Mouse (Mus musculus): ENCODE measurements around the gene Gprc5c.
"Not testable (repeated sequence)": the region's sequence is repeated elsewhere in the genome, so short reads cannot be mapped to it uniquely, and the experiment has no call there.

The Gprc5c gene

DNA sequence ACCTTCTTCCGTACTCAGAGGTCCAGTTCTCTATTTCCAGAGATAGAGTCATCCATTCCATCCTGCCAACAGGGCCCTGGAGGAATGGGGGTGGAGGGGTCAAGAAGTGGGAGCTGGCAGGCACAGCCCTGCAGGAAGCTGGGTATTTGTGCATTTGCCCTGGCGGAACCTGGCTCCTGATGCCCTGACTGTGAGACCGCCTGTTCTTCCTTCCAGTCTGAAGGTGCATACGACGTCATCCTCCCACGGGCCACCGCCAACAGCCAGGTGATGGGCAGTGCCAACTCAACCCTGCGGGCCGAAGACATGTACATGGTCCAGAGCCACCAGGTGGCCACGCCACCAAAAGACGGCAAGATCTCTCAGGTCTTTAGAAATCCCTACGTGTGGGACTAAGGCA lies 17.3 kb downstream of the Gprc5c start:
- no peak for DNase-seq (ENCODE audit: low spot score in 2 of 2)

DNA sequence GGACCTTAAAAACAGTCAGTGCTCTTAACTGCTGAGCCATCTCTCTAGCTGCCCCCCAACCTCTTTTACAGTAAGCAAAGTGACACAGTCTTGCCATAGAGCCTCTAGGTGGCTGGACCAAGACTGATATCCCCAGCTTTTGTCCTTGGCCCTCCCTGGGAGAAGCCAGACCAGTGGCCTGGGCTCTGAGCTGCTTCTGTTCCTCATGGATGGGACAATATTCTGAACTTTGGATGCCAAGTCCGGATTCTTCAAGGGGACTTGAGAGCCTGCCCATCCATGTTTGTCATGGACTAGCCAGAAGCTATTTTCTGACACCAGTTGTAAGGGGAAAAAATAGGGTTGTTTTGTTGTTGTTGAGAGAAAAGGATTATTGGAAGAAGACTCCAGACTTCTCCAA lies 18.8 kb downstream of the Gprc5c start:
- no peak for DNase-seq (ENCODE audit: low spot score in 2 of 2)

DNA sequence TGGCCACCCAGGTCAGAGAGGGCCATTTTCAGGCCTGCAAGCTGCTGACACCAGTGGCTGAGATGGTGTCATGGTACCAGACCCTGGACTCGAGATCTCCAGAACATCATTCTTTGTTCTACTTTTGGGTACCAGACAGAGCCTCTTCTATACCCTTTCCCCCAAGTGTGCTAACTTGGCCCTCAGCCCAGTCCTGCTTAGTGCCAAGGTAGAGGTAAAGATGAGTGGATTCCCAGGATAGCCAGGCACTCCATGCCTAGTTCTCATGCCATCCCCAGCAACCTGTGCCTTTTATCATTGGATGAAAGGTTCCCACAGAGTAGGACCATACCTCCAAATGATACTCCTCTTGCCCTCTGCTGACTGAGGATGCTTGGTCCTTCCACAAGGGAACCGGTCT lies 20.6 kb downstream of the Gprc5c start:
- DNase-seq (ENCODE audit: low spot score in 2 of 2) = no peak

DNA sequence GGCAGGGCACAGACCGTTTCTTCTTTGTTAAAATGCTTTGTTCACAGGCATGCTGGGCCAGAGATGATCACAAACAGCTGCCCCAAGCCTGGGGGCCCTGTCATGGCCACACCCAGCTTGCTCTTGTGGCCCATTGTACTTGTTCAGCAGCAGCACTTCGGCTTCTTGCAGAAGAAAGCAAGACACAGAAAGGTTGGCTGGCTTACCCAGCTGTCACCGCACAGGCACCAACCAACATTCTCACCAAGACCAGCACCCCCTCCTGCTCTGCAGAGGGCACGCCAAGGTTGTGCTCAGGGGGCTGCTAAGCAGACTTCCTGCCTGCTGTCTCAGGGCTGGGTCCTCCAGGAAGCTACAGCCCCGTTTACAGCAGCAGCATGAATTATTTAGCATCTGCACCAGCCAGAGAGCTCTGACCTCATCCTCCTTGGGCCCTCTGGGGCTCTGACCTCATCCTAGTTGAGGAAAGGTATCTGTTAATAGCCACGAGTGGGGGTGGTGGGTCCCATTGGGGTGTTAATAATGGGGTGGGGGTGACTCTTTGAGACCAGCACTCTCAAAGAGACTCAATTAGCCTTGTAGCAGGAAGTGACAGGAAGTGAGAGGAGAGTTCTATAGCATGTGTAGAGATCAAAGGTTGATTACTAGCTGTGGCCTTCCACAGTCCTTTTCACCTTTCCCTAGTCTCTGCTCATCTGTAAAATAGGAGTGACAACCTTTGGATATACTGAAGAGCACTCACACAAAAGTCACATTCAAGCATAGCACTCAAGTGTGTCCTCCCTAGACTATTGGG lies 22.3 kb downstream of the Gprc5c start:
- DNase-seq (ENCODE audit: low spot score in 2 of 2) = no peak

DNA sequence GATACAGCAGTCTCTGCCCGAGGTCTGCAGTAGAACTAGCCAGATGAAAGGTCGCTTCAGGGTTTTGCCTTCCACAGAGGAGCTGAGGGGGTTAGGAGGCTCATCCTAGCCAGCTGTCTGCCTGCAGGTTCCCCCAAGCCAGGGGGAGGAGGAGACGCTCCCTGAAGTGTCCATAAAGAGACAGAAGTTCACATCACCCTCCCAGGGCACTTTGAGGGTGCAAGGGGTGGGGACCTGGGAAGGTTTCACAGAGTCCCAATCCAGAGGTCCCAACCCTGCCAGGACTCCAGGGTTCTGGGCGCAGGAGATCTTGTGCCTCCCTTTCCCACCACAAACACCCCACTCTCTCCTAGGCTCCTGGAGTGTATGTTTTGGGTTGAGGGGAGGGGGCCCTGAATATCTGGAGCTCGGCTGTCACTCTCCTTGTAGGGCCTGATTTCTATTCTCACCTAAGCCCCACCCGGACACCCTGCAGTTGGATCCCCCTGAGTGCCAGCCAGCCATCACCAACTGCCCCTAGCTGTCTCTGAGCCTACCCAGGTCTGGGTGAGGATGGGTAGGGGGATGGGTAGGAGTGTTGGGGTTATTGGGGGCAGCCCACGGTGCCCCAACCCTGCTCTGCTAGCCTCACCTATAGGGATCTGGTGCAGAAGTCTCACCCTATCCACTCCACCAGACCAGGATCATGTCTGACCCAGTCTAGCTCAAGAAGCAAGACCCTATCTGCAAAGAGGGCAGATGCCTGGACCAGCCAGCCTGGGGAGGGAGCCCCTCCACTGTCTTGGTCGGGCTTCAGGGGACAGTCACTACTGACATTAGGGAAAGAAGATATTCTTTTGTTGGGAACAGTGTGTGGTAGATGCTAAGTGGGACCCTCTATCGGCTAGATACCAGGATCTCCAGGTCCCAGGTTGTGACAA lies 23.5 kb downstream of the Gprc5c start:
- DNase-seq (ENCODE audit: low spot score in 2 of 2) = no peak

DNA sequence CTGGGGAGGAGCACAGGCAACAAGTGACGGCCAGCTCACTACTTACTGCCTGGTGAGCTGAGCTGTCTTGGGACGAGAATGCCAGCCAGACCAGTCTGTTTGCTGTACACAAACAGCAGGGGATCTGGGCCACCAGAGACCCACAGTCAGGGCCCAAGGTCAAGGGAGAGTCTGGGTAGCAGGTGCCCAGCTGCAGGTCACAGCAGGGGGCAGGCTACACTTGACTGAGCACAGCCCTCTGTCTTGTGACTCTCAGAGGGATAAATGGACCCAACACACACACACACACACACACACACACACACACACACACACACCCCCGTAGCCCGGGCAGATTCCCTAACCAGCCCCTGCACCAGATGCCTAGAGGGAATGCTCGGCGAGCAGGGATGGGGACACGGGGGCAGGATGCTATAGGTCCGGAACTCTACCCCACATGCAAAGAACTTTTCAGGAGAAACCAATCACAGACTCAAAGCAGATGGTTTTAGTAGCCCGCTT lies 24.4 kb downstream of the Gprc5c start:
- DNase-seq (ENCODE audit: low spot score in 2 of 2) = no peak

DNA sequence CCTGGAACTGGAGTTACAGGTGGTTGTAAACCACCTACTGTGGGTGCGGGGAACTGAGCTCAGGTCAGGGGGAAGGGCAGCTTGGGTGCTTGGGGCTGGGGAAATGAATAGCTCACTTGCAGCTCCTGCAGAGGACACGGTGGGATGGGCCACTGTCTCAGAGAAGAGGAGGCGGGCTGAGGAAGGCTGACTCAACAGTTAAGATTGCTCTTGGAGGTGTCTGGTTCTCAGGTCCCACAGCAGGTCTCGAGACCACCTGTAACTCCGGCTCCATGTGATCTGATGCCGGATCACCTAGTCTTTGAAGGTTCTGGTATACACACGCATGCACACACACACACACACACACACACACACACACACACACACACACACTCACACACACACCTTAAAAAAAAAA lies 25.2 kb downstream of the Gprc5c start:
- DNase-seq (ENCODE audit: low spot score in 2 of 2) = no peak

DNA sequence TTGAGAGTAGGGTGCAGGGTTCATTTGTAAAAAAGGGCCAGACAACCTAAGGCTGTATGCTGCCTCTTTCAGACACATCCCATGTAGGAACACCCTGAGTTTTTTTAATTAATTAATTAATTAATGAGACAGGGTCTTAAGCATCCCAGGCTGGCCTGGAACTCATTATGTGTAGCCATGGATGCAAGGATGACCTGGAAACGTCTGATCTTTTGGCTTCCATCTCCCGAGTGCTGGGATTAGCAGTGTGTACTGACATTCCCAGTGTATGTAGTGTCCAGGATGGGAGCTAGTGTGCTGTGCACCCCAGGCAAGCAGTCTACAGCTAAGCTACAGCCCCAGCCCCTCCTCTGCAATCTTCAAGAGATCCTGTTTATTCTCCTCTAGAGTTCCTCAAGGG lies 25.7 kb downstream of the Gprc5c start:
- DNase-seq (ENCODE audit: low spot score in 2 of 2) = no peak

DNA sequence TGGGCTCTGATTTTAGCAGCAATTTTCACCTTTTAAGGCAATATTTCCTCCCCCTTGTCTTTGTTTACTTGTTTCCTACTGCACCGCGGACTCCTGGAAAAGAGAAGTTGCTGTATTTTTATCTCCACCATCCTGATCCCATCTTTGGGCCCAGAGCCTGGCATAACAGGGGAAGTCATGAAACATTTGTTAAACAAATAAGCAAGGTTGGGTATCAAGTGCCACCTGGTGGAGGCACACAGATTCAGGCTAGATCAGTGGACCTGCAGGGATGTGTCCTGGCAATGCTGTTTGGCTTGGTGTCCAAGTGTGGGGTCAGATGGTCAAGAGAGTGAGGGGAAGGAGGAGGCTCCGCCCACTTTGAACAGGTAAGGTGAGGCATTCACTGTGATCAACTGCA lies 26.2 kb downstream of the Gprc5c start:
- no peak for DNase-seq (ENCODE audit: low spot score in 2 of 2)

DNA sequence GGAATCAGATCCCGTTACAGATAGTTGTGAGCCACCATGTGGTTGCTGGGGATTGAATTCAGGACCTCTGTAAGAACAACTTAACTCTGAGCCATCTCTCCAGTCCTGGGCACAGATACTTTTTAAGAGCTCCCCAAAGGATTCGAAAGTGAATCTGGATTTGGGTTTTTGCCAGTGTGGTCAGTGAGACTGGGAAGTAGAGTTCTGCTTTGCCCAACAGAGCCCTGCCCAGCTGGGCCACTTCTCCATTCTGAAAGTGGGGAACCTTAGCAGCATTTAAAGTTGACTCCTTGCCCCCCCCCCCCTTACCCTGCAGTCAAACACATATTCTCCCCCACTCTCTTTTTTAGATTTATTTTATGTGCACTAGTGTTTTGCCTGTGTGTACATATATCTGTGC lies 28.7 kb downstream of the Gprc5c start:
- DNase-seq (ENCODE audit: low spot score in 2 of 2) = peak in 1 of 2 experiments; percentile 26

DNA sequence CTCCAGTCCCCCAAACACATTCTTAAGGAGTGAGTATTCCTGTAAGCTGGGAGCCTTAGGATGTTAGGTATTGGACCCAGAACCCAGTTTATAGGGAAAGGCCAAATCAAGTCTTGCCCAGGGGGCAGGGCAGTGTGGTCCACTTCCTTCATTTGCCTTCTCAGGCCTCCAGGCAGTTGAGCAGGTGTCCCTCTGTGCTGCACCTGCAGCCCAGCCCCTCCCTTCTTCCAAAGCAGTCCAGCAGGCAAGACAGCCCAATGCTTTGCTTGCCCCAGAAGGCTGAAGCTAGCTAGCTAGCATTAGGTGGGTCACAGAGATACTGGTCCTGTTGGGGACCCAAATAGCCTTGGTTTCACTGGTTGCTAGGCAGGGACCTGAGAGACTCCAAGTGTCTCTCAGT lies 29.2 kb downstream of the Gprc5c start:
- no peak for DNase-seq (ENCODE audit: low spot score in 2 of 2)

DNA sequence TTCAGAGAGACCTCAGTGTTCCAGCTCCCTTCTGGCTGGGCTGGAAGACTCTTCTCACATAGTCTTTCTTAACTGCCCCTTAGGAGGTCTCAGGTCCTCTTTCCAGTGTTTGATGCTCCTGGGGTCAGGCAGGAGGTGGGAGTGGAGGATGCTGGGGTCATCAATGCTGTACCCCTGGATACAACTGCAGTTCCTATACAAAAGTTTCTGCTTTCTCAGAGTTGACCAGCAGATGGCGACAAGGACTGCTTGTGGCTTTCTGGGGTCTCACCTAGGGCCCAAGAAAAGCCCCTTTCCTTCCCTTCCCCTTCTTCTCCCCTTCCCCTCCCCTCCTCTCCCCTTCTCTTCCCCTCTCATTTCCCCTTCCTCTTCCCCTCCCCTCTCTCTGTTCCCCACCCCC lies 29.6 kb downstream of the Gprc5c start:
- peak in 1 of 2 experiments; percentile 43 for DNase-seq (ENCODE audit: low spot score in 2 of 2)

DNA sequence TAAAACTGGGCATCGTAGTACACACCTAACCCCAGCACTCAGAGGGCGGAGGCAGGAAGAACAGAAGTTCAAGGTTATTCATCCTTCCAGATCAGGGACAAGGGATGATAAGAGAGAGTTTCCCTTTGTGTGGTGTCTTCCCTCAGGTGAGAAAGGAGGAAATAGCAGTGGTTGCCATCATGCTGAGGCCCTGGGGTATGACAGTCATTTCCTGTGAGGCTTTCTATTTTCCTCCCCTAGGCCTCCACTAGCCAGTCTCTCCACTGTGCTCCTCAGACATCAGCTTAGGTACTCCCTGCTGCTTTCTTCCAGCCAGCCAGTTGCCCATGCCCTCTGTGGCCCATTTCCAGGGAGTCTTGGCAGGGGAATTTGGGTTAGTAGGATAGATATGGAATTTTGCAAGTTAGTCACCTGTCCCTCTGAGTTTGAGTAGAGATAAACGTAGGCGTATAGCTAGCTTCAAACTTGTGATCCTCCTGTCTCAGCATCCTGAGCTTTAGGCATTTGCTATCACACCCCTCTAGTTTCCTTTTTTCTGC lies 32.4 kb downstream of the Gprc5c start:
- DNase-seq (ENCODE audit: low spot score in 2 of 2) = no peak

DNA sequence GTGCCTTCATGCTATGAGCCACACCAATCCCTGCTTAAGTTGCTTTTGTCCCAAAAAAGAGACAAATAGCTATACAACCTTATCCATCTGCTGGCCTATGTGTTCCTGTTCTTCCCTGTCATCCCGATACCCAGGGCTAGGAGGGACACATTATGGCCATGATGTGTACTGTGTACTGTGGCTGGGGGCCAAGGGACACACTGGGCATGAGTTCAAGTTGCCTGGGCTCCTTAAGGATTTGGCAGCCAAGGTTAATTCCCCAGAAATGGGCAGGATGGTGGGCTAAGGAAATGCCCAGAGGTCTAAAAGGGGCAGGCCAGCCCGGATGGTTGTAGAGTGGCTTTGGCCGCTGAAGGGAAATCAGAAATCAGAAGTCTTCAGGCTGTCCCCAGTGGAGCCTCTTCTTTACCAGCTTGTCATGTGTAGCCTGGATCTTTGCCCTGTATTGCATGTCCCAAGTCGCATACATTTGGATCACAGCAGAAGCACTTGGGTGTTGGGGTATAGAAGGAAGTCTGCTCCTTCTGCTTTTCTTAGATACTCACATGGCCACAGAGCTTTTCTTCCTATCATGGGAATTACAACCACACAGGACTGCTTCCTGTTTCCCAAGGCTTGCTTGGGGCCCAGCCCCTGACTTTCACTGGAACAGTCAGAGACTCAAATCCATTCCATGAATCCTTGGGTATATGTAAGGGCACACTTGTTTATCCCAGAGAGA lies 33.6 kb downstream of the Gprc5c start:
- no peak for DNase-seq (ENCODE audit: low spot score in 2 of 2)

DNA sequence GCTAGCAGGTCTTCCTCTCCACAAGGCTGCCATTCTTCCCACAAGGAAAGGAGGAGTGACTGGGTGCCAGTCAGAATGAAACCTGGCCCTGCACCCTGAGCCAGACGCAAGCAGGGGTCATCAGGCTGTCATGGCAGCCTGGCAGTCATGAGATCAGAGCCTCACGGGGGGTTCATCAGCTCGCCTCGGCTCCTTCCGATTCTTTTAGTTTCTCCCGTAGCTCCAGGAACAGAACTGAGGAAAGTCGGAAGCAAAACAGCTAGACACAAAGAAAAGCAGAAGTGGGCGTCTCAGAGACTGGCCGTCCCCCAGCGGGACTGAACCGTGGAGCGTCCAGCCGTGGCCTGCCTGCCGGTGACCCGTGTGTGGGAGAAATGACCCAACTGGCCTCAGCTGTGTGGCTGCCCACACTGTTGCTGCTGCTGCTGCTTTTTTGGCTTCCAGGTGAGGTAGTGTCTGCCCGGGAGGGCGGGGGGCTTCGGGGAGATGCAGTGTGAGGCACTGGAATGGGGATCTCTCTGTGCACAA lies 39.1 kb downstream of the Gprc5c start, which contains the start of gene Cd300a:
Cd300a (plus strand) TSS at position 51 of the 528 bp plus-strand sequence.
- no peak for DNase-seq (ENCODE audit: low spot score in 2 of 2)

DNA sequence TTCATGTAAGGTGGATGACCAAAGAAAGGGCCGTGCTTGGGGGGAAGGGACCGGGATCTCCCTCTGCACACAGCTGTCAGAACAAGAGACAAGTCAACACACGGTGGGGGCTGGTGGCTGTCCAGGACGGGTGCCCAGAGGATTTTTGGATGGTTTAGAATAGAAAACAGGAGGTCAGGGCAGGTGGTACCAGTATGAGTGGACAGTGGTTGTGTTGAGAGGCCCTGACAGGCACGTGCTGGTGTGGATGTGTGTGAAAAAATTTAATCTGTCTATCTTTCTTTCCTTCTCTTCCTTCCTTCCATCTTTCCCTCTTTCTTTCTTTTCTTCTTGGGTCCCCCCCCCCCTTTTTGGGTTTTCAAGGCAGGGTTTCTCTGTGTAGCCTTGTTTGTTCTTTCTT lies 39.6 kb downstream of the Gprc5c start:
- DNase-seq (ENCODE audit: low spot score in 2 of 2) = no peak

DNA sequence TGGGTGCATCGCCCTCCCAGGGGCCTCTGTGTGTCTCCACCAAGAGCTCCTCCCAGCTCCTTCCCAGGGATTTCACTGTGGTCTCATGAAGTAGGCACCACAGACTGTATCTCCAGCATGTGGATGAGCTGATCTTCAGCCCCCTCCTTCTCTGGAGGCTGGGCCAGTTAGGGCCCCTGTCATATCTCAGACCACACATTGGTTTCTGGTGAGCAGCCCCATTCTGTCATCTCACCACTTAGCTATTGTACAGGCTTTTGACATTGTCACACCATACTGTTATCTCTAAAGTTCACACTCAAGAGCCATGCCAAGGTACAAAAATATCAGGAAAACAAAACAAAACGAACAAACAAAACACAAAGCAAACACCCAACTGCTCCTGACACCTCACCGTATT lies 45.1 kb downstream of the Gprc5c start:
- no peak for DNase-seq (ENCODE audit: low spot score in 2 of 2)

DNA sequence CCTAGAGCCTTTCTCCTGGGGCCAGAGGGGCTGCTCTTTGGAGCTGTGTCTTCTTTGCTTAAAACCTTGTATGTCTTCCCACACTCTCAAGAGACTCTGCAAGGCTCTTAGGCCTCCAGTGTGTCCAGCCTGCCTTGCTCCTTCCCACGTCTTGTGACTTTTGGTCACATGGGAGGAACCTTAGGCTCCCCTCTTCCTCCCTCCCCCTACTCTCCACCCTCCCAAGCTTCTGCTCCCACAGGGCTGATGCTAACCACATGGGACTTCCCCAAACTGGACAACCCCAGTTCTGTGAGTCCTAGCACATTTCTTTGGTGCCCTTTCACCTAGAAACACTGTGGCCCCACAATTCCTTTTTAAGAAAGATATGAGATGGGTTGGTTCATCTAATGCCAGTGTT lies 47.1 kb downstream of the Gprc5c start:
- DNase-seq (ENCODE audit: low spot score in 2 of 2) = no peak

DNA sequence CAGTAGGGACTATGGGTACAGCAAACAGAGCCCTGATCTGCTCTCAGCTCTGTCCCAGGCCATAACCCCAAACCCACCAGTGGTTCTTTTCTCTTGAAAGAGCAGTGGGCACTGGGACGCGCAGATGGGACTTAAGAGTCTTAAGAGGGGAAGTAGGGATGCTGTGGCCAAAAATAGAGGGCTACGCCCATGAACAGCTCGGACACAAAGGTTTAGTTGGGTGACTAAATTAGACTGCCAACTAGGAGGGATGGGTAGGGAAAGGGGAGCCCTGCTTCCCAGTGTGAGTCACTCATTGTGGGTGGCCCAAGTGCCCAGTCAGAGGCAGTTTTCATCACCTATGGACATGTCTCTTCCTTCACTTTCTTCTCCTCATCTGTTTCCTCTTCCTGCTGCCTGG lies 52.3 kb downstream of the Gprc5c start:
- DNase-seq (ENCODE audit: low spot score in 2 of 2) = no peak

DNA sequence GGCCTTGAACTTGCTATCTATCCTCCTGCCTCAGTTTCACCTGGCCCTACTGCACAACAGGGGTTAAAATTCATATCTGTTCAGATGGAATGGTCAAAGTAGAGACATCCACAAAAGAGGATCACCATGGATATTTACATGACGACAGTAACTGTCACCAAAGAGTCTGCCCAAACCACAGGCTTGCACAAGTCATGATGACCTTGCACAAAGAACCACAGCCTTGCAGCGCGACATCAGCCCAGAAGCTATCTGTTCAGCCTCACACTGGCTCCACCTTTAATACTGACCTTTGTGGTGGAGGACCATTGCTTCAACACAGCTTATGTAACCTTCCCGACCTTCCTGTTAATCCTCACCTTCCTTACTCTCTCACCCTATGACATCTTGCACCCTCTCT lies 56.6 kb downstream of the Gprc5c start:
- no peak for DNase-seq (ENCODE audit: low spot score in 2 of 2)

DNA sequence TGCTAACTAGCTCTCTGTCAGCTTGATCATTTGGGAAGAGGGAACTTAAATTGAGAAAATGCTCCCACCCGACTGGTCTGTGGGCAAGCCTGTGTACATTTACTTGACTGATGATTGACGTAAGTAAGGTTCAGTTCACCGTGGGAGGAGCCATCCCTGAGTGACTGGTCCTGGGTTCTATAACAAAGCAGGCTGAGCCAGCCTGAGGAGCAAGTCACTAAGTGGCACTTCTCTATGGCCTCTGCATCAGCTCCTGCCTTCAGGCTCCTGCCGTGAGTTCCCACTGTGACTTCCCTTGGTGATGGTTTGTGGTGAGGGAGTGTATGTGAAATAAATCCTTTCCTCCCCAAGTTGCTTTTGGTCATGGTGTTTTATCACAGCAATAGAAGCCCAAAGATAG lies 57.1 kb downstream of the Gprc5c start:
- DNase-seq (ENCODE audit: low spot score in 2 of 2) = no peak

DNA sequence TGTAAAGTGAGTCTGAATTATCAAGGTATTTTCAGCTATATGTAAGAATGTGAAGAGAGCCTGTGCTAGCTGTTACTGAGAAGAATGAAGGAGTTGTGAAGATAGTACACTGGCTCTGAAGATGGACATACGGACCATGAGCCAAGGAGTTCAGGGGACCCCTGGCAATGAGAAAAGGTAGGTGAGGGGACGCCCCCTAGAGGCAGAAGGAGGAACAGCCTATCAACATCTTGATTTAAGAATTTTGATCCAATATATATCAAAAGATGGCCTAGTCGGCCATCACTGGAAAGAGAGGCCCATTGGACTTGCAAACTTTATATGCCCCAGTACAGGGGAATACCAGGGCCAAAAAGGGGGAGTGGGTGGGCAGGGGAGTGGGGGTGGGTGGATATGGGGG lies 58.6 kb downstream of the Gprc5c start:
- not testable (repeated sequence) for DNase-seq (ENCODE audit: low spot score in 2 of 2)

Measured in spleen, postnatal 14 days (tissue).